Mouse (Mus musculus) adipose tissue, adult 10 weeks (tissue): ENCODE data around the gene Olfr1112. TPM values are rescaled to one million over a fixed set of nuclear protein-coding genes. Genes with fewer than 3 reads are reported as not detected.

ENCODE experiments used
- polyA plus RNA-seq: library from polyadenylated mRNA; stranded (reverse); fragments of 350-450 nt; fragmentation: Illumina TruSeq; extraction: RNeasy Lipid Tissue Mini Kit (QIAGEN cat#74804); gene quantifications from one replicate; pipeline ENCODE4 v1.2.3, GENCODE M21; 2014; ENCODE audit warnings: low read depth, low replicate concordance

Gene Olfr1112
- polyA plus RNA-seq = not detected

GRCm38 (mm10) chr2:87187498-87187897, at the start of gene Olfr1112:
Gene Olfr1112, plus strand, starts transcription at chr2:87187798.

GRCm38 (mm10) chr2:87140200-87140599, 47.4 kb upstream of the Olfr1112 start, which contains the start of gene Olfr1110:
Gene Olfr1110, minus strand, starts transcription at chr2:87140300.

GRCm38 (mm10) chr2:87152524-87152923, 35.1 kb upstream of the Olfr1112 start, which contains the start of gene Olfr1111:
Gene Olfr1111, minus strand, starts transcription at chr2:87152624.

GRCm38 (mm10) chr2:87208670-87209069, 21.1 kb downstream of the Olfr1112 start, which contains the start of gene Olfr1113:
Gene Olfr1113, plus strand, starts transcription at chr2:87208970.

Other genes with a start within 250 kb of the Olfr1112 start
- gene Olfr1099, start 227.1 kb upstream of the Olfr1112 start, polyA plus RNA-seq = not detected
- gene Olfr1100, start 207.8 kb upstream of the Olfr1112 start, polyA plus RNA-seq = not detected
- gene Olfr1101, start 196.6 kb upstream of the Olfr1112 start, polyA plus RNA-seq = not detected
- gene Olfr1102, start 189.4 kb upstream of the Olfr1112 start, polyA plus RNA-seq = not detected
- gene Olfr1104, start 160.7 kb upstream of the Olfr1112 start, polyA plus RNA-seq = not detected
- gene Olfr1105, start 151.3 kb upstream of the Olfr1112 start, polyA plus RNA-seq = not detected
- gene Olfr1106, start 135.5 kb upstream of the Olfr1112 start, polyA plus RNA-seq = not detected
- gene Olfr1107, start 112.0 kb upstream of the Olfr1112 start, polyA plus RNA-seq = not detected
- gene Olfr1109, start 91.8 kb upstream of the Olfr1112 start, polyA plus RNA-seq = not detected
- gene Olfr259, start 73.2 kb upstream of the Olfr1112 start, polyA plus RNA-seq = not detected
- gene Olfr1110, start 47.5 kb upstream of the Olfr1112 start, polyA plus RNA-seq = not detected
- not detected for gene Olfr1111, start 35.2 kb upstream of the Olfr1112 start, polyA plus RNA-seq
- gene Olfr1113, start 21.2 kb downstream of the Olfr1112 start, polyA plus RNA-seq = not detected
- not detected for gene Olfr1115, start 60.2 kb downstream of the Olfr1112 start, polyA plus RNA-seq
- not detected for gene Olfr1116, start 79.7 kb downstream of the Olfr1112 start, polyA plus RNA-seq
- gene Olfr1118, start 119.8 kb downstream of the Olfr1112 start, polyA plus RNA-seq = not detected
- gene Olfr1120, start 167.0 kb downstream of the Olfr1112 start, polyA plus RNA-seq = not detected
- not detected for gene Olfr1121, start 182.1 kb downstream of the Olfr1112 start, polyA plus RNA-seq
- not detected for gene Olfr1122, start 198.1 kb downstream of the Olfr1112 start, polyA plus RNA-seq
- gene Olfr1123, start 228.8 kb downstream of the Olfr1112 start, polyA plus RNA-seq = not detected
- gene Olfr1124, start 242.5 kb downstream of the Olfr1112 start, polyA plus RNA-seq = not detected